Mouse (Mus musculus) left cerebral cortex, postnatal 10 days (tissue): Measurements from ENCODE around the gene Gm20521. TPM values are rescaled to one million over a fixed set of nuclear protein-coding genes. Genes with fewer than 3 reads are reported as not detected.
"Not testable (repeated sequence)": the region's sequence is repeated elsewhere in the genome, so short reads cannot be mapped to it uniquely, and the experiment has no call there.

Experiments
- DNase-seq, 2 experiments: peaks; one replicate each; pipeline ENCODE4 v3.0.0; 2021 to 2022; ENCODE audit warnings: low spot score in 2 of 2, mixed read lengths in 1 of 2; ENCODE audit errors: extremely low spot score in 1 of 2
- intact Hi-C: fragments of 180-260 bp; cut with DNase I; formaldehyde crosslinking; loops from one replicate; pipeline ENCODE4 v1.15.1; 2025
- total RNA-seq, 2 experiments: library from RNA; stranded (reverse); gene quantifications; 2 replicates each; pipeline ENCODE4 v1.2.3; 2021

Gm20521 gene
- total RNA-seq, 2 experiments from 2014 or later: 1.9 TPM; not detected in 1

- intact Hi-C loops, DNase-seq: not testable (repeated sequence)
These were observed 63.8 kb downstream of the Gm20521 start for GRCm38 (mm10) chr14:54947008-54947407.

Other genes starting within 250 kb of the Gm20521 start
- gene Gm17606, start 242.5 kb upstream of the Gm20521 start, total RNA-seq: not detected
- 10 to 100 TPM; 11.8 to 15.4 TPM for gene Cdh24, start 242.1 kb upstream of the Gm20521 start, total RNA-seq
- gene 1700123O20Rik, start 197.2 kb upstream of the Gm20521 start, total RNA-seq: 10 to 100 TPM; 23.6 to 25.1 TPM
- gene Acin1, start 196.5 kb upstream of the Gm20521 start, total RNA-seq: 100 to 1,000 TPM; 195 to 199 TPM
- under 1 TPM; 0.15 to 0.22 TPM for gene Gm29776, start 184.6 kb upstream of the Gm20521 start, total RNA-seq
- not detected for gene Cebpe, start 171.3 kb upstream of the Gm20521 start, total RNA-seq
- gene Slc7a8, start 101.5 kb upstream of the Gm20521 start, total RNA-seq: 10 to 100 TPM; 62.2 to 67.9 TPM
- gene Rnf212b, start 69.3 kb upstream of the Gm20521 start, total RNA-seq: not detected
- gene Homez, start 12.5 kb upstream of the Gm20521 start, total RNA-seq: 10 to 100 TPM; 16.7 to 18.5 TPM
- 10 to 100 TPM; 26.9 to 28.4 TPM for gene Ppp1r3e, start 5.9 kb upstream of the Gm20521 start, total RNA-seq
- gene Bcl2l2, start 64 bp upstream of the Gm20521 start, total RNA-seq: 10 to 100 TPM; 83.0 to 84.4 TPM
- 100 to 1,000 TPM; 272 to 278 TPM for gene Pabpn1, start 9.1 kb downstream of the Gm20521 start, total RNA-seq
- 100 to 1,000 TPM; 562 to 600 TPM for gene Slc22a17, start 29.7 kb downstream of the Gm20521 start, total RNA-seq
- gene Efs, start 42.7 kb downstream of the Gm20521 start, total RNA-seq: 1 to 10 TPM; 7.9 to 8.8 TPM
- gene Il25, start 49.3 kb downstream of the Gm20521 start, total RNA-seq: not detected
- gene Cmtm5, start 52.8 kb downstream of the Gm20521 start, total RNA-seq: 10 to 100 TPM; 23.5 to 25.2 TPM
- 1 to 10 TPM; 2.2 to 3.8 TPM for gene Myh6, start 83.5 kb downstream of the Gm20521 start, total RNA-seq
- gene Gm17428, start 93.5 kb downstream of the Gm20521 start, total RNA-seq: not detected
- 1 to 10 TPM; 5.4 to 5.5 TPM for gene Myh7, start 111.2 kb downstream of the Gm20521 start, total RNA-seq
- 10 to 100 TPM; 21.5 to 26.8 TPM for gene Ngdn, start 132.0 kb downstream of the Gm20521 start, total RNA-seq
- 10 to 100 TPM; 26.6 to 27.2 TPM for gene Zfhx2, start 208.9 kb downstream of the Gm20521 start, total RNA-seq
- gene Thtpa, start 211.3 kb downstream of the Gm20521 start, total RNA-seq: 10 to 100 TPM; 31.4 to 31.5 TPM
- gene Ap1g2, start 223.2 kb downstream of the Gm20521 start, total RNA-seq: 10 to 100 TPM; 14.6 to 18.0 TPM
- gene Jph4, start 233.5 kb downstream of the Gm20521 start, total RNA-seq: 100 to 1,000 TPM; 368 to 375 TPM